Mouse (Mus musculus): Measurements from ENCODE around the gene Camkk1.
A peak's percentile ranks its signal among the peaks of the same experiment; 100 is the strongest.

Camkk1 gene

GRCm38 (mm10) chr11:73052795-73053194 lies 34.0 kb downstream of the Camkk1 start:
- no peak for DNase-seq (ENCODE audit: low spot score in 2 of 2)

DNA sequence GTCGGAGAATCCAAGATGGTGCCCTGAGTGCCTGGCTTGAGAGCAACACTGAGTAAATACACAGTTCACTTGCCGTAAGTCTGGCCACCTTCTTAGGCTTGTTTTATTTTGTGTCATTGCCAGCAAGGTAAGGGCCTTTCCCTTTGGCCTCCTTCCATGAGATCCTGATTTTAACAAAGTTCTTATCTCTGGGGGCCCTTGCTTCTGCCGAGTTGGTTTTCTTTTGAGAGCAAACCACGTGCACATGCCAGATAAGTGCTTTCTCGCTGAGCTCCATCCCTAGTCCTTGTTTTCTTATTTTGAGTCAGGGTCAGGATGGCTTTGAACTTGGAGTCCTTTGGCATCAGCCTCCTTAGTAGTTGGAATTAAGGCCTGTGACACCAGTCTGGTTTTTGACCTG lies 38.9 kb downstream of the Camkk1 start:
- DNase-seq (ENCODE audit: low spot score in 2 of 2) = no peak

- DNase-seq (ENCODE audit: low spot score in 2 of 2) = no peak
These were observed 40.8 kb downstream of the Camkk1 start for GRCm38 (mm10) chr11:73059630-73060029.

- no peak for DNase-seq (ENCODE audit: low spot score in 2 of 2)
These were observed 42.6 kb downstream of the Camkk1 start for GRCm38 (mm10) chr11:73061413-73061812.

DNA sequence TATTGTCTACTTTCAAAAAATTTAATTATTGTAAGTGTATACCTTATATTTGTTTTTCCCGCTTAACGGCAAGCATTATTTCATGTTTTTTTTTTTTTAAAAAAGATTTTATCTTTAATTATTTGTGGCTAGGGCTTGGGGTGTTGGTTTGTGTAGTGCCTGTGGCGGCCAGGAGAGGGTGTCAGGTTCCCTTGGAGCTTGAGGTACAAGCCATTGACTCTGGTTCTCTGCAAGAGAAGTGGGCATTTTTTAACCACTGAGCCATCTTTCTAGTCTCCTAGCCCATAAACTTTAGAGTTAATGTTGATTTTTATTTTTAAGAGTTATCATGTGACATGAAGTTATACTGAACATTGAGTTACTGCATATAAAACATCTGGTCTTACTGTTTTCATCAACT lies 53.0 kb downstream of the Camkk1 start:
- peak in 1 of 2 experiments; percentile 51 for DNase-seq (ENCODE audit: low spot score in 2 of 2)

DNA sequence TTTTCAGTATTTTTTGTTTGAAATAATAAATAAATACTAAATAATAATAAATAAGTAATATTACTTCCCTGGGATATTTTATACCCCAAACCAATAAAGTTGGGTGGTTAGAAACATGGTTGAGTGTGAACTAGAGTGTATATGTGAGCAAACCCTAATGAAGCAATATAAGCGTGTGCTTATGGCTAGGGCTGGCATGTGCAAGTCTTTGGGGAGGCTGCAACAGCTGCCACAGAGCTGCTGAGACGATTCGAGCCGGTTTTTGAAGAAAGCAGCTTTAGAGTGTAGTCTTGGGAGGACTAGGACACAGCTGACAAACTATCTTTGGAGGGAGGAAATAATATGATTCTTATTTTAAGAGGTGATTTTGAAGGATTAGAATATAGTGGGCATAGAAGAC lies 57.5 kb downstream of the Camkk1 start:
- no peak for DNase-seq (ENCODE audit: low spot score in 2 of 2)

DNA sequence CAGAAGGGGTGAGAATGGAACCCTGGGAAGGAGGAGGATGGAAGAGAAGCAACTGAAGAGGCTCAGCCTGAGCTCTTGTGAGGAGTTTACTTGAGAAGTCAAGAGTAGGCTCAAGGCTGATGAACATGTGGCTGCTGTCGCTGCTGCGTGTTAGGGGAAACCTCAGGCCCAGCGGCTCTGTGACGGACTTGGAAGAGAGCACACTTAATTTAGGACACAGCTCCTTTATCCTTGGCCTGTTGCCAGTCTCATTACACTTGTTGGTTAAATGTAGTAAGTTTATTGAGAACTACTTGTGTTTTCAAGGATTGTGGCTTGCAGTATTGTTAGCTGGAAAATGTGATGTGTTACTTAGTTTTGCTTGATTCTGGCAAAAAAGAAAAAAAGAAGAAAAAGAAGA lies 57.9 kb downstream of the Camkk1 start:
- no peak for DNase-seq (ENCODE audit: low spot score in 2 of 2)

- no peak for DNase-seq (ENCODE audit: low spot score in 2 of 2)
These were observed 58.5 kb downstream of the Camkk1 start for GRCm38 (mm10) chr11:73077211-73077720.

DNA sequence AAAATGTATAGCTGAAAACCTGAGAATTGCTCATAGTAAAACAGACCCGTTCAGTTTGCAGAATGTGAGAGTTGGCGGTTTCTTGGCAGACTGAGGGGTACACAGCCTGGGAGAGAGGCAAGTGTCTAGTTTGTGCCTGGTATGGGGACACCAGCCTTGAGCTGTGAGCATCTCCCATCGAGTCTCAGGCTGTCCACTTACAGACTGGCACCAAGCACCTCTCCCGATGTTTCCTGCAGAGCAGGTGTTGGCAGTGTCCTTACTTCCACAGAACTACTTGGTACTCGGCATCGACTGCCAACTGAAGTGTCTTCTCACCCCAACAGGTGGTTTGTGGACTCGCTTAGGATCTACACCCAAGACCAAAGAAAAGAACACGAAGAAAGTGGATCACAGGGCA lies 59.8 kb downstream of the Camkk1 start:
- DNase-seq (ENCODE audit: low spot score in 2 of 2) = no peak

DNA sequence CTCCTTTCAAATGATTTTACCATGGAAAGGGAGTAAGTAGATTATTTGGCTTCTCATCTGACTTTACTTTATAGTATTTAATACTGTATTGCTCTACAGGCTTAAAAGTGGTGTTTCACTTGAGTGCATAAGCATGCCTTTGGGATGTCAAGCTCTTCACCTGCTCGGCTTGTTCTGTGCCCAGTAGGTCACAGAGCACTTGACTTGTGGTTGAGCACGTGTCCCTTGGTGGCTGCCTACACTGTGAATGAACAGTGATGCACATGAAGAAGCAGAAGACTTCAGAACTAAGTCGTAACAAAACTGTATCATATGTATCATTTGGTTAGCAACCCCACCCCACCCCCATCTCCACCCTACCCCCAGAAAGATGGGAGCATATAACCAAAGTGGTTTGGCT lies 61.5 kb downstream of the Camkk1 start:
- DNase-seq (ENCODE audit: low spot score in 2 of 2) = no peak

GRCm38 (mm10) chr11:73084303-73084702 lies 65.5 kb downstream of the Camkk1 start:
- DNase-seq (ENCODE audit: low spot score in 2 of 2) = no peak

DNA sequence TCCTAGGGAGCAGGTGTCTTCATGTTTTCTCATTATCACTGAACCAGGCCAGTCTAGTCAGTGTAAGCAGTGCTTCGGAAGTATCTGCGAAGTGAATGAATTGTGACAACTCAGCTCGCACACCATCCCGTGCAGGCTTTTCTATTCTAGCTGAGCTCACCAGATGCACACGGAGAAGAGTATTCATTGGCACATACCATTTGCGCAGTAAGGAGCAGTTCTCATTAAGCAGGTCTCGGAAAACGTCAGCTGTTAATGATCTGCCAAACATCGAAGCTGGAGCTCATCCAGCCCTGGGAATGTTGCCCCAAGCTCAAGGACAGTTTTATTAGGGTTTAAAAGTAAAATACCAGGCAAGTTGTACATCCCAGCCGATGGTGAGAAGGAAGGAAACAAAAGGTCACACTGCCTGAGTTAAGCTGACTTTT lies 66.0 kb downstream of the Camkk1 start:
- DNase-seq (ENCODE audit: low spot score in 2 of 2) = peak in 1 of 2 experiments; percentile 34

- DNase-seq (ENCODE audit: low spot score in 2 of 2) = no peak
These were observed 66.6 kb downstream of the Camkk1 start for GRCm38 (mm10) chr11:73085391-73085790.

- DNase-seq (ENCODE audit: low spot score in 2 of 2) = no peak
These were observed 69.1 kb downstream of the Camkk1 start for GRCm38 (mm10) chr11:73087700-73088480.

DNA sequence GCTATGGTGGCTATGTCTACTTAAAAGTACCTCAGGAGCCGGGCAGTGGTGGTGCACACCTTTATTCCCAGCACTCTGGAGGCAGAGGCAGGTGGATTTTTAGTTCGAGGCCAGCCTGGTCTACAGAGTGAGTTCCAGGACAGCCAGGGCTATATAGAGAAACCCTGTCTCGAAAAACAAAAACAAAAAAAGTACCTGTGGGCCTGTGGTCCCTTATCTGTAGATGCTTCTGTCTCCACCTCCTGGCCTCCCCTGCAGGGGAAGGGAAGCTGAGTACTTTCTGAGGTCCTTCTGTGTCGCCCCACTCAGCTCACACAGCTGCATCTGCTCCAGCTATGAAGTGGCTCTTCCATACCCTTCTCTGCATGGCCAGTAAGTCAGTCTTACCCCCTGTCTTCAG lies 71.5 kb downstream of the Camkk1 start, which contains the start of gene Itgae:
Itgae (plus strand) TSS at position 301 of the 400 bp plus-strand sequence.
- DNase-seq (ENCODE audit: low spot score in 2 of 2) = no peak

DNA sequence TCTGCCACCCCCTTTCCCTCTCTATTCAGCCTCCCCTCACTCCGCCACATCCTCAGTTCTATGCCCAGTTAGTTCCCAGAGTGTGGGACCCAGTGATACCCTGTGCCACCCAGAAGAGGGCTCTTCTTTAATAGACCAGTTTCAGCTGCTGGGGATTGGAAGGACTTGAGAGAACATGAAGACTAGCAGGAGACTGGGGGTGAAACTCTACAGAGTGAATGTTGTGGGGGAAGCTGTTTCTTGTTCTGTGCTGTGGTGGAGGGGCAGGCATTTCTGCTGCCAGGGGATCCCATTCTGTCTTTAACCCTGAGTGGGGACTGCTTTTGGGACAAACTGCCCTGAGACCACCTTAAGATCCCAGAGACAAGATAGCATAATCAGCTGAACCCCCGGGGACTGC lies 72.0 kb downstream of the Camkk1 start:
- no peak for DNase-seq (ENCODE audit: low spot score in 2 of 2)

Data from frontal cortex, postnatal 36 days (tissue).